Mouse (Mus musculus) right cerebral cortex, postnatal 4 days (tissue): ENCODE data around the gene Anapc7.
"Not testable (repeated sequence)": the region's sequence is repeated elsewhere in the genome, so short reads cannot be mapped to it uniquely, and the experiment has no call there.

Experiments
- DNase-seq: peaks from one replicate; pipeline ENCODE4 v3.0.0-alpha.2; 2022

Anapc7 gene

DNA sequence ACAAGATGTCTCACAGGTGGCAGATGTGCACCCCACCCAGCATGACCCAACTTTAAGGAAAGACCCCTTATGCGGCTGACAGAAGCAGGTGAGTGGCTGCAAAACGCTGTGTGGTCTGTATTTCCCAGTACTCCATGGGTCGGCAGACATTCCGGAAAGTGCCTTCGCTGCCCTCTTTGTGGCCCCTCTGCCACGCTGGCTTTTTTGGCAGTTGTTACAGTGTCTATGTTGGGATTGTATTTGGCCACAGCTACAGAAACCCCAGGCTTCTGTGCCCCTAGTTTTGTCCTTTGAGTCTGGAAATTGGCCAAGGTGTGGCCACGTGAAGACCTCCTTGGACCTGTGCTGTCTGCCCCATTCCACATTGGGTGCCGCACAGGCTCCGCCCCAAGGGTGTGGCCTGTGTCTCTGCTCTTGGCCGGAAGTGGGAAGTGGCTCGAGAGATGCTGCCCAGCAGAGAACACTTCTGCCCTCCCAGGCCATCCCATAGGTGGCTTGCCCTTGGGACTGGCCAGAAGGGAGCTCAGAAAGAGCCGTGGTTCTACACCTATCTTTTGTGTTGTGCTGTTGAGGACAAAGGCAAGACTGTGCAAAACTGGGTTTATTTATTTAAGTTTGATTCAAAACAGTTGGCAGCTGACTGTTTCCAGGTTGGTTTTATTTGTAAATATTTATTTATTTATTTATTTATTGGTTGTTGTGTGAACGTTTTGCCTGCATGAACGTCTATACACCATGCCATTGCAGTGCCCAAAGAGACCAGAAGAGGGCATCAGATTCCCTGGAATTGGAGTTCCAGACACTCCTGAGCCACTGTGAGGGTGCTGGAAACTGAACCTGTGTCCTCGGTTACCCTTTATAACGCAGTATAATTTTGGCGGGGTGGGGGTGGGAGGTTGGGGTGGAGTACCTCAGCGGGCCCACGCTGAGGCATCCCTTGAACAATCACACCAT lies 11.5 kb upstream of the Anapc7 start:
- DNase-seq, result no peak

DNA sequence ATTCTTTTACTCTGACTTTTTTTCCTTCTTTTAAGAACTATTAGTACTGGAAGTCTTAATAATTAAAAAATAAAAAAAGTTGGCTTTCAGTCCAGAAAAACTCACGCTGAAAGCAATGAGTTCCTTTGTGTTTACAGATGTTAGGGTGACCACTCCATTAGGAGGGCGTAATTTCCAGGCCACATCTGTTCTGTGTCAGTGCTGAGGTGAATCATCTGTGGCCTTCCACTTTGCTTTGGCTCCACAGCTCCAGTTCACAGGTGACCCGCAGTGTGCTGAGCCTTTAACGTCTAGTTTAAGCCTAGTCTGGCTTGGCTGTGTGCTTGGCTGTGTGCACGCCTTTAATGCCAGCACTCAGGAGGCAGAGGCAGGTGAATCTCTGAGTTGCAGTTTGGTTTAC lies 9.6 kb upstream of the Anapc7 start:
- DNase-seq, result no peak

- no peak for DNase-seq
These were observed 8.7 kb upstream of the Anapc7 start for GRCm38 (mm10) chr5:122412826-122413225.

- no peak for DNase-seq
These were observed 7.1 kb upstream of the Anapc7 start for GRCm38 (mm10) chr5:122414351-122414750.

GRCm38 (mm10) chr5:122415465-122415864 lies 6.0 kb upstream of the Anapc7 start:
- no peak for DNase-seq

DNA sequence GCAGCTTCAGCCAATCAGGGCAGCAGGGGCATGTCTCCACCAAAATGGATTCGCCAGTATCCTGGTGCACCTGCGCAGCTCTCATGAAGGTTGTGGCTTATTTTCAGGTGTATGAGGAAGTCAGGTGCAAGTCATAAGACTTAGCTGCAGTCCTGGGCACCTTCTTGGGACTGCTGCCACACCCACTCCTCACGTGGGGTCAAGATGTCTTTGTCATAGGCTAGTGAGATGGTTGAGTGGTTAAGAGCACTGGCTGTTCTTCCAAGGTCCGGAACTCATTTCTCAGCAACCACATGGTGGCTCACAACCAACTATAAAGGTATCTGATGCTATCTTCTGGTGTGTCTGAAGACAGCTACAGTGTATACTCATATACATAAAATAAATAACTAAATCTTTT lies 817 bp upstream of the Anapc7 start:
- DNase-seq, result not testable (repeated sequence)

DNA sequence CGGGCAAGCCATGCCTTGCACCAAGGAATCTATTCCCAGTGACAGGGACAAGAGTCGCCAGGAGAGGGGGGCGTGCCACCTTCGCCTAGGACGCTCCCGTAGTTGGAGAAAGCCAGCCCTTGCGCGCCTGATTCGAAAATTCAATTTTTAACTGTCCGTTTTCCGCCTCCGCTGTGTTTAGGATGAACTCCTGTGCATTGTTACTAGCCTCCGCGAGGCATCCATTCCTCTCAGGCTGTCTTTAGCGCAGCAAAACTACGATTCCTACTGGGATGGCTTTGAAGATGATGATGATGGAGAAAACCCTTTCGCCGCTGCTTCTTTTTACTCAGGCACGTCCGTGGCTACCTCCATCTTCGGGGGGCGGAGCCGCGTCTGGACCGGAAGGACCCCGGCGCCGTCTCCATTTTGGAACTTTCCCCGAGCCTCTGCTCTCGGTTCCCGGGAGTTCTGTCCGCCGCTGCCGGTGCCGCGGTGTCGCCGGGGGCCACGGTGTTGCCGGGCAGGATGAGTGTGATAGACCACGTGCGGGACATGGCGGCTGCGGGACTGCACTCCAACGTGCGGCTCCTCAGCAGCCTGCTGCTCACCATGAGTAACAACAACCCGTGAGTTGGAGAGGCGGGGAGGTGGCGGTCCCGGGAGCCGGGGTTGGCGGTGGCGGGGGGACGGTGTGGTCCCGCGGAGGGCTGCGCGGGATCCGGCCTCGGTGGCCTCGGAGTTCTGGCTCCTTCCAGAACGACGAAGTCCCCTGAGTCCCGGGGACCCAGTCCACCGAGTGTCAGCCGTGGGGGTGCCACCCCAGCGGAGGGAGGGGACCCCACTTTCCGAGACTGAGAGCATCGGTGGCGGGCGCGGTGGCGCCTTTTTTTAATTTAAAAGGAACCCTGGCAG lies 825 bp downstream of the Anapc7 start:
- DNase-seq, result peak; percentile 87

GRCm38 (mm10) chr5:122423083-122423482 lies 1.6 kb downstream of the Anapc7 start:
- no peak for DNase-seq

GRCm38 (mm10) chr5:122425550-122425949 lies 4.1 kb downstream of the Anapc7 start:
- no peak for DNase-seq

- no peak for DNase-seq
These were observed 8.7 kb downstream of the Anapc7 start for GRCm38 (mm10) chr5:122430036-122430775.

- DNase-seq, result no peak
These were observed 9.7 kb downstream of the Anapc7 start for GRCm38 (mm10) chr5:122431221-122431620.

GRCm38 (mm10) chr5:122434541-122434940 lies 13.0 kb downstream of the Anapc7 start:
- no peak for DNase-seq

GRCm38 (mm10) chr5:122439400-122440094 lies 18.1 kb downstream of the Anapc7 start:
- no peak for DNase-seq

GRCm38 (mm10) chr5:122440095-122440630 lies 18.7 kb downstream of the Anapc7 start:
- DNase-seq, result no peak

GRCm38 (mm10) chr5:122444492-122444891 lies 23.0 kb downstream of the Anapc7 start:
- DNase-seq, result no peak

GRCm38 (mm10) chr5:122445051-122445610 lies 23.6 kb downstream of the Anapc7 start:
- DNase-seq, result no peak

- DNase-seq, result no peak
These were observed 26.4 kb downstream of the Anapc7 start for GRCm38 (mm10) chr5:122447857-122448256.

- DNase-seq, result no peak
These were observed 27.4 kb downstream of the Anapc7 start for GRCm38 (mm10) chr5:122448869-122449268.

- DNase-seq, result no peak
These were observed 28.5 kb downstream of the Anapc7 start for GRCm38 (mm10) chr5:122449946-122450345.

GRCm38 (mm10) chr5:122450913-122451317 lies 29.4 kb downstream of the Anapc7 start:
- DNase-seq, result no peak

GRCm38 (mm10) chr5:122451324-122451723 lies 29.8 kb downstream of the Anapc7 start:
- no peak for DNase-seq

- DNase-seq, result no peak
These were observed 30.7 kb downstream of the Anapc7 start for GRCm38 (mm10) chr5:122452194-122452593.
